Mouse (Mus musculus): ENCODE measurements around the gene Nom1. TPM values are rescaled to one million over a fixed set of nuclear protein-coding genes. Genes with fewer than 3 reads are reported as not detected.

Gene Nom1
- polyA plus RNA-seq, 1 experiment from 2014 or later = 19.0 TPM

DNA sequence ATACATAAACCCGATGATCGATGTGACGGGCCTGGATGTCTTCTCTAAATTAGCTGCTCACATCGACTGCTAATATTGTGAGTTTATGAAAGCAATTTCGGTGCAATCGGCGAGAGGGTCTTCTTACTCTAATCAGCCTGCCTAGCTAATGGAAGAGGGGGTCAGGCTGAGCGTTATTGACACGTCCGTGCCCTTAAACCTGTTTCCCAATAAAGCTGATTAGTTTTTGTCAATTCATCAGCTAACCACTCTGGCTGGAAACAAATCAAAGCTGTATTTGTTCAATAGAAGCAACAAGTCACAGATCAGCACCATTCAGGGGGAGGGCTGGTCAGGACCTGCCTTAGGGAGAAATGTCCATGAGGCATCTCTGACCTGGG is 51.5 kb downstream of the Nom1 start:
- Histone ChIP-seq H3K9me3 (replicated peaks; ENCODE audit: control insufficient read depth, low read length) (no peaks in the 10 kb centered on the region), H3K9ac (ENCODE audit: low read length) (no peak overlapping the region), H3K27ac (ENCODE audit: low read length) (no peak overlapping the region), H3K4me1 (ENCODE audit: control insufficient read depth, insufficient read depth, low read length) (0 out of 2 replicates have a peak, but pooled peaks cover 3% of the 10 kb centered on the region), H3K4me2 (ENCODE audit: low read depth, low read length) (no peak overlapping the region), H3K27me3 (ENCODE audit: control insufficient read depth, insufficient read depth, low read length) (peaks cover 87% of the 10 kb centered on the region), H3K4me3 (ENCODE audit: low read length) (no peak overlapping the region), H3K36me3 (ENCODE audit: control insufficient read depth, insufficient read depth) (no peaks in the 10 kb centered on the region)
- 7% methylated on average over 10 of the region's 10 CpGs for WGBS
- ATAC-seq (replicated peaks; ENCODE audit: extremely low read depth, insufficient read depth, low FRiP score) = no peak

DNA sequence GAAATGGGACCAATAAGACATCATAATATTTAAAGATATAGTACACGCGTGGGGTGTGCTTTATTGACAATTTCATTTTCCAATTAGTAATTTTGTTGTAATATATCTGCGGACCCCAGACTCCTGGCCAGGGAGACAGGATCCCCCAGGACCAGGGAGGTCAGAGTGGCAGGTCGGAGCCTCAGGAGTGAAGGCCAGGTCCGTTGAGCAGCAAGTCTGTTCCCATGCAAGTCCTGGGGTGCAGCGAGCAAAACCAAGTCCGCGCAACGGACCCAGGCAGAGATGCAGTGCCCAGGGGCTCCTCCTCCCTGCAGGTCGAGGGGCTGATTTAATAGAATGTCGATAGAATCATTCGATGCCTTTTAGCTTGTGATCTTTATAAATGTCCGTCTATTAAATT is 52.9 kb downstream of the Nom1 start:
- H3K9ac ChIP-seq (ENCODE audit: low read length) = no peak overlapping the region
- H3K27me3 ChIP-seq (ENCODE audit: control insufficient read depth, insufficient read depth, low read length) = peaks cover 83% of the 10 kb centered on the region
- 34% methylated on average over 13 of the region's 13 CpGs for WGBS
- H3K4me2 ChIP-seq (ENCODE audit: low read depth, low read length) = no peak overlapping the region
- no peak overlapping the region for H3K4me3 ChIP-seq (ENCODE audit: low read length)
- no peak for ATAC-seq (replicated peaks; ENCODE audit: extremely low read depth, insufficient read depth, low FRiP score)
- no peaks in the 10 kb centered on the region for H3K36me3 ChIP-seq (ENCODE audit: control insufficient read depth, insufficient read depth)
- 0 out of 2 replicates have a peak, but pooled peaks cover 3% of the 10 kb centered on the region for H3K4me1 ChIP-seq (ENCODE audit: control insufficient read depth, insufficient read depth, low read length)
- H3K27ac ChIP-seq (ENCODE audit: low read length) = no peak overlapping the region
- no peaks in the 10 kb centered on the region for H3K9me3 ChIP-seq (replicated peaks; ENCODE audit: control insufficient read depth, low read length)

DNA sequence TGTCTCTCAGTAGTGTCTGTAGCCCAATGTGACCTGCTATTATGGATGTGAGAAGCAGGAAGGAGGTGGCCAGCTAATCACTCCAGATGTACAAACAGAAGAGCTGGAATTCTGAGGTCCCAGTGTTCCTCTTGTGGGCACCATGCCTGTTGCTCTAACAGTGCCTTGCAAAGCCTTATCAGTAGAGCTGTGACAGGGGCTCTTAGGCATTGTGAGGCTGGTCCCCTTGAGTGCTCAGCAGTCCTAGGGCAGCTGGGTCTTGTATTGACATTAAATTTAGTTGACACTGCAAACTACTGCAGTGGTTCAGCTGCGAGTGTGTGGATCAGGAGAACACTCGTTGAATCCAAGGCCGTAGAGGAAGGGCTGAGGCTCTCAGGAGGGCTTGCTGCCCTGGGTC is 72.5 kb downstream of the Nom1 start:
- no peak overlapping the region for H3K4me2 ChIP-seq (ENCODE audit: low read depth, low read length)
- WGBS = 20% methylated on average over 3 of the region's 3 CpGs
- ATAC-seq (replicated peaks; ENCODE audit: extremely low read depth, insufficient read depth, low FRiP score) = no peak
- no peaks in the 10 kb centered on the region for H3K27me3 ChIP-seq (ENCODE audit: control insufficient read depth, insufficient read depth, low read length)
- H3K9me3 ChIP-seq (replicated peaks; ENCODE audit: control insufficient read depth, low read length) = no peaks in the 10 kb centered on the region
- H3K36me3 ChIP-seq (ENCODE audit: control insufficient read depth, insufficient read depth) = no peaks in the 10 kb centered on the region
- H3K27ac ChIP-seq (ENCODE audit: low read length) = no peak overlapping the region
- H3K4me3 ChIP-seq (ENCODE audit: low read length) = no peak overlapping the region
- H3K9ac ChIP-seq (ENCODE audit: low read length) = no peak overlapping the region
- H3K4me1 ChIP-seq (ENCODE audit: control insufficient read depth, insufficient read depth, low read length) = peaks cover 6% of the 10 kb centered on the region; the same call in 1 of the 2 replicates

Other genes starting within 250 kb of the Nom1 start
- 1.6 and 1.7 TPM in 2 replicates for gene Rnf32, start 238.7 kb upstream of the Nom1 start, polyA plus RNA-seq (2015; fragmentation: Nextera tagmentation; extraction: Ambion mirVana)
- 15.4 and 17.6 TPM in 2 replicates for gene Lmbr1, start 56.3 kb upstream of the Nom1 start, polyA plus RNA-seq (2015; fragmentation: Nextera tagmentation; extraction: Ambion mirVana)
- gene Mnx1, start 43.8 kb downstream of the Nom1 start, polyA plus RNA-seq (2015; fragmentation: Nextera tagmentation; extraction: Ambion mirVana) = not detected in 2 replicates
- 9.8 and 17.7 TPM in 2 replicates for gene Ube3c, start 134.6 kb downstream of the Nom1 start, polyA plus RNA-seq (2015; fragmentation: Nextera tagmentation; extraction: Ambion mirVana)